Mouse (Mus musculus) kidney, adult 8-10 months (tissue): Measurements from ENCODE around the gene Elavl1.
"Not testable (repeated sequence)": the region's sequence is repeated elsewhere in the genome, so short reads cannot be mapped to it uniquely, and the experiment has no call there.

Experiments used
- DNase-seq, 2 experiments: peaks; one replicate each; pipeline ENCODE4 v3.0.0; 2022

Gene Elavl1

DNA sequence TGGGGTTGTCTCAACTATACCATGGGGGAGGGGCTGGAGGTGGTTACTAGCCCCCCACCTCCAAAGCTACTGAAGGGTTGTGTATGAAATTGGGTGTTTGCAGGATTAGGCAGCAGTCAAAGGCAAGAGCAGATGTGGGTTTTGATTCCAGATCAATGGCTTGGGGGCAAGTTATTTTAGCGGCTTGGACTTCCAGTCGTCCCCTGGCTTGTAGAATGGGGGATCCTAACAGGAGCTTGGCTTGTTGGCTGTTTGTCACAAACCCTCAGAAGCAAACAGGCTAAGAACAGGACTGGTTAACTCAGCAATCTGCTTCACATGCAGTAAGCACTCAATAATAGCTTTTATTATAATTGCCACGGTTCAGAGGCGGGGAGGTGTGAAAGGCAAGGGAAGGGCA, 67.9 kb downstream of the Elavl1 start:
- DNase-seq, result no peak

DNA sequence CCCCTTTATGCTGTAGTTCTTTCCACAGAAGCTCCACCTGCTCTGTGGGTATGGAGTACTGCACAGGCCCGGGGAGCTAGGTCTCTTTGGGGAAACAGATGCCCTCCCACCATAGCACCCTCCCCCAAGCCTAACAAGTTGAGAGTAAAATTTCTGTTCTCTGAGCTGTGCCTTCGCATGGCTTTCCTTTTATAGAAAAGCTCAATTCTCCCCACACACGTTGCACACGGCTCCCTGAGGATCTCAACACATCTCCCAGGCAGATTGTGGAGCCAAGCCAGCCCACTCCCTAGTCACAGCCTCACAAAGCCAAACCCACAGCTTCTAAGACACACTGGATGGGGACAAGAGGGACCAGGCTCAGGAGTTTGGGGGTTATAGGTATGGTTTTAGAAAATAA, 68.3 kb downstream of the Elavl1 start:
- DNase-seq, result no peak

DNA sequence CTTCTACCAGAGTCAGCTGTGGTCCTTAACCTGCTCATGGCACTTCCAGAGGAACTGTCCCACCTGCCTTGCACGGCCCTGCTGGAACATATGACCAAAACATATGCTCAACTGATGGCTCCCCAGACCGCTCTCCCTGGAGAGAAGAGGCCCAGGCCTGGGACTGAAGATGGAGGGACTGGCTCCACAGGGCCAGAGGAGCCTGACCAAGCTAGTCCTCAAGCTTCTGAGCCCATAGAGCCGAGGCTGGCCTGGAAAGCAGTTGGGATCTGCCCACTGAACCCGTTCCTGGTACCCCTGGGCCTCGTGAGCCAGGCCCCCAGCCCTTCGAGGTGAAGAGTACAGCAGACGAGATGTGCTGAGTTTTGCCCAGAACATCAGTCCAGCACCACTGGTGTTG, 69.7 kb downstream of the Elavl1 start:
- not testable (repeated sequence) for DNase-seq

DNA sequence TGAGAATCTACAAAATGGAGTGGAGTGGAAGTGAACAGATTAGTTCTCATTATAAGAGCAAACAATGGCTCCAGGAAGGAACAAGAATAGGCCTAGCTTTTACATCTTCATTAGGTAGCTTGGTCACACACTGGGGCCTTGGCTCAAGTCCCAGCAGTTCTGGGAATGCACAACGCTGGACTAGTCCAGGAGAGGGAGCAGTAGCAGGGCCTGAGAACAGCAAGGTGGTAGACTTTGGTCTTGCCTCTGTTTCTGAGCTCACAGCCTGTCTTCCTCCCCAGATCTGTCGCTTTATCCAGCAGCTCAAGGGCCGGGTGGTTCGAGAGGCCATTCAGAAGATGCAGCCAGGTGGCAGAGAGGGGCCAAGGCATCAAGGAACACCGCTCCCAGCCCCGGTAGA, 71.2 kb downstream of the Elavl1 start:
- peak; percentile 82 to 86 for DNase-seq

DNA sequence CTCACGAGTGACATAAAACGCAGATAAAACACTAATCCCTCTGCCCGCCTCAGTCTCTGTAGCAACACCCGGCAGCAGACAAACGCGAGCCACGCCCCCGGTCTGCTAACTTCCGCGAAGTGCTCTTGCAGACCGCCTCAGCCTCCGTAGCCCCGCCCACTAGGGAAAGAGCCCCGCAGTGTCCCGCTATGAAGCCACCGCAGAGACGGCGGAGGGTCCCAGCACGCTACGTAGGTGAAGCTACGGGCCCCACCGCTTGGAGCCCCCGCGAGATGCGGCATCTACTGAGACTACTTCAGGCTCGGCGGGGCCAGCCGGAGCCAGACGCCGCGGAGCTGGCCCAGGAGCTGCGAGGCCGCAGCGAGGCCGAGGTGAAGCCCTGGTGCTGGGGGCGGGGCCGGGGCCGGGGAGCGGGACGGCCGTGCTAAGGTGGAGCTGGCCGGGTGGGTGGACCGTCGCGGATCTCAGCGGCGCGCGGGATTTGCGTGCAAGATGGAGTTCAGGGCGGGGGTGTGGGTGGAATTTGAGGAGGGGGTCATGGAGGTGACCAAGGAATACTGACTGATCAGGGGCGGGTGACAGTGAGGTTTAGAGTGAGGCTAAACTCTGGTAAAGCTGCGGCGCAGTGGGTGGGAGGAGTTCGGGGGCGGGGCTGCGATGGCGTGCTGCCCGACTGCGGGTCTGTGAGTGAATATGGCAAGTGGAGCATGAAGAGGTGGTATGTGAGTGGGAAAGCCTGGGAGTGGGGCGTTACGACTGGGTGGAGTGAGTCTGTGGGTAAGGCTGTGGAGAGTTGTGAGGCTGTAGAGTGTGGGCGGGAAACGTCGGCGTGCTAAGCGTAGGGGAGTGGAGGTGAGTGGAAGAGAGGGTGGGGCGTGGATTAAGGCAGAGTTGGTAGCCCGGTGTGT, 72.0 kb downstream of the Elavl1 start, which contains the start of gene Snapc2:
Snapc2 (plus strand) TSS at position 147 of the 908 bp plus-strand sequence.
- DNase-seq, result peak; percentile 94 to 96

DNA sequence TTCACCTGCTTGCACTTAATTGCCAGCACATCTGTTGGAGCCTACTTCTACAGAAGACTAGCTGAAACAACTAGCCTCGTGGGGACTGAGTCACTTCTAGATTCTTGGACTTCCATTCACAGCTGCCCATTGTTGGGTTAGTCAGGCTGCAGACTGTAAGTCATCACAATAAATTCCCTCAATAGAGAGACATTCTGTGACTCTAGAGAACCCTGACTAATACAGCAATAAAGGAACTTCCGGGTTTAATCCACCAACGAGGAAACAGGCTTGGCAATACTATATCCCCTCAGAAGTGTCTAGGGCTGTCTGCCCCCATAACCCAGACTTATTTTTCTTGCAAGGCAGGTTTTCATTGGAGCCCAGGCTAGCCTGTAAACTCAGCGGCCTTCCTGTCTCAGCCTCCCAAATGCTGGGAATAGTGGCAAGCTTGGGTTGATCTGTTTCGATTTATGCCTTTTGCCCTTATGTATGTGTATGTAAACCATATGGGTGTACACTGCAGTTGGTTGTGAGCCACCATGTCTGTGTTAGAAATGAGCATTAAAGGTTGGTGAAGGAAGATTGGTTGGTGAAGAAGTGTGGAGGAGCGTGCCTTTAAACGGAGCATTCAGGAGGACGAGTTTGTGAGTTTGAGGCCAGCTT, 73.0 kb downstream of the Elavl1 start:
- no peak for DNase-seq

DNA sequence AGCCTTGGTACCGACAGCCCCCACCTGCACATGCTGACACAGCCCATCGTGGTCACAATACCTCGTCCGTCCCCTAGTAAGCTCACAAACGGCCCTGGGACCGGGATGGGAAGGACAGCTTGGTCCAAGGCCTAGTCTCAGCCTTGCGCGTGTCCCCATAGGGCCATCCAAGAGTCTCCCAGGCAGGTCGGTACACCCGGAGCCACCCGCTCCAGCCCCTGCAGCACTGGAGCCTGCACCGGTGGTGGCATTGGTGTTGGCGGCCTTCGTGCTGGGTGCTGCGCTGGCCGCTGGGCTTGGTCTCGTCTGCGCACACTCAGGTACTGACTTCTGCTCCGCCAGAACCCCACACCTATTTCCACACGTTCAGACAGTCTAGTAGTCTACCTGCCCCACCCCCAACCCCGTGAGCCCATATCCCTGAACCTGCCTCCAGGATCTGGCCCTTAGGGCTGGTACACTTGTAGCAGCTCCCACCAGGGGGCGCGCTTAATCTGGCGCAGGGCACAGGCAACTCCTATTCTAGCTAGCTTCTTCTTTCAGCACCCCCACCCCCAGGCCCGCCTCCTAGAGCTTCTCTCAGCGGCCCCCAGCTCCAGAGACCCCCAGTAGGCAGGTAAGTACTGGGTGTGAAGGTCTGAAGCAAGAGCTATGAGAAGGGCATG, 74.8 kb downstream of the Elavl1 start:
- DNase-seq, result peak; percentile 72 to 84

DNA sequence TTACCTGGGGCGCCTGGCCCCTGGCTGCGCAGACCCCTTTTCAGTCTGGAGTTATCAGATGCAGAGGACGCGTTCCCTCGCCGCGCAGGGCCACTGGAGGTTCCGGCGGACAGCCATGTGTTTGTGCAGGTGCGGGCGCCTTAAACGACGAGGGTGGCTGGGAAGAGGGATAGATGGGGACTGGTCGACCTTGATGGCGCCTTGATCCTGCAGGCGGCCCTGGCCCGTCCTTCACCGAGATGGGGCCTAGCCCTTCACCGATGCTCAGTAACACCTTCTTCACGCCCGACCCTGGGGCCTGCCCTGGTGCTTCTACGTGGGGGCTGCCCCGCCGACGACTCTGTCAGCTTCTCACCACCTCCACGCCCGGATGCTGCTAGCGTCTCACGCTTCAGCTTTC, 76.0 kb downstream of the Elavl1 start:
- DNase-seq, result no peak

DNA sequence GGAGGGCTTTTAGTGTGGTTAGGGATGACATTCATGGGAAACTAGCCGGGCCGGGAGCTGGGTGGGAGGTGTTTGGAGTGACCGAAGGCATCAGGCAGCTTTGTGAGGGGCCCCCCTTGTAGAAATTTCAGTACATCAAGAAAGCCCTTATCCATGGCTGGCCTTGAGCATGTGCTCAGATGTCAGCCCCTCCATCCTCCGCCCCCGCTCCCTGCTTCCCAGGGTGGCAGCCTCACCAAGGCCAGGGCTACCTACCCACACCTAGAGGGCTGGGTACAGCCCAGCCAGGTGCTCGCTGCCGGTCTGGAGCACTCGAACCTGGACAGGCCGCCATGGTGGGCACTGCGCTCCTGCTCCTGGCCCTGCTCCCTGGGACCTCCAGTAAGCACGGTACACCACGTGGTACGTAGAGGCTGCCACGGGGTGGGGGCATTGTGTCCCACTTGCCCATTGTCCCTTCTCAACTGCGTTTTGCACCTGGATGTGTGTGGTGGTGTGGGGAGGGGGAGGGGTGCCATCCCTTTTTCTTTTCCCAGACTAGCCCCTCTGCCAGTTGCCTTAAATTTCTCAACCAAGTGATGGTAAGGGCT, 77.2 kb downstream of the Elavl1 start, which contains the start of gene Tgfbr3l:
Tgfbr3l (plus strand) TSS at position 264 of the 590 bp plus-strand sequence.
- no peak for DNase-seq

DNA sequence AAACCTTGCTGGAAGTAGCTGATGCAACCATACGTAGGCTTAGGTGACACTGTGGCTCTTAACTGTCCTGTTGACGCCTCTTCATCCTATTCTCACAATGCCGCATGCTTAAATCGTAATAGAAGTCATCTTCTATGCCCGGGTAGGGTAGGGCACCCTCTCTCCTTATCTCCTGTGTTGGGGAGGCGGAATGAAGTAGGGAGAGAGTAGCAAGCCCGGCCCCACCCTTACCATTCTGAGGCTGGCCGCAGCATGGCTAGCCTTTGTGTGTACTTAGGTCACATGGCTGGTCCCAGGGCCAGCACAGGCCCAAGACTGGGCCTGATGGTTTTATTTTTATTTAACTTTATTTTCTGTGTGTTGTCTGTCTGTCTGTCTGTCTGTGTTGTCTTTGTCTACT, 78.0 kb downstream of the Elavl1 start:
- no peak for DNase-seq

DNA sequence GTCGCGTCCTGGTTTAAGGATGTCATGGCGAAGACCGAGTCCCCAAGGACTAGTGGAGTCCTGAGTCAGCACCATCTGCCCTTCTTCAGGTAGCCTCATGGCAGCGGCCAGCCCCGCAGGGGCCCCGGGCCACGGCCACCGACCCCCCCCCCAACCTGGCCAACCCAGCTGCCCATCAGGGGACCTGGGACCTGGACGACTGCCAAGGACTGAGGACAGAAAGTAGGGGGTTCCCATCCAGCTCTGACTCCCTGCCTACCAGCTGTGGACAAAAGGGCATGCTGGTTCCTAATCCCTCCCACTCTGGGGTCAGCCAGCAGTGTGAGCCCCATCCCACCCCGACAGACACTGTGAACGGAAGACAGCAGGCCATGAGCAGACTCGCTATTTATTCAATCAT, 79.5 kb downstream of the Elavl1 start:
- DNase-seq, result no peak

DNA sequence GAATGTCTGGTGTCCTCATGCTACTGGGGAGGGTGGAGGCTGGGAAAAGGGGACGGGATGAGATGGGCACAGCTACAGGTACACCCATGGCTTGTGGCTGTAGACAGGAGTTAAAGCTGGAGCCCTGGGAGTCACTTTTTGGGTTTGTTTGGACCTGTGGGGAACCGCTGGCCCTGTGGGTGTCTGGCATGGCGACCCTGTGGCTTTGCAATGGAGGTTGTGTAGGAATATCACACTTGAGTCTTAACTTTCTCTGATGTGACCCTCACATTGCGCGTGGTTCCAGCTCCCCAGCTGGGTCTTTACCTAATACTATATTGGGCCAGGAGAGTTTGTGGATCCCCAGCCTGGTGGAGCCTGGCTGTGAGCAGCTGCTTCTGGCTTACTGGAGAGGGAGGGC, 80.2 kb downstream of the Elavl1 start:
- no peak for DNase-seq

DNA sequence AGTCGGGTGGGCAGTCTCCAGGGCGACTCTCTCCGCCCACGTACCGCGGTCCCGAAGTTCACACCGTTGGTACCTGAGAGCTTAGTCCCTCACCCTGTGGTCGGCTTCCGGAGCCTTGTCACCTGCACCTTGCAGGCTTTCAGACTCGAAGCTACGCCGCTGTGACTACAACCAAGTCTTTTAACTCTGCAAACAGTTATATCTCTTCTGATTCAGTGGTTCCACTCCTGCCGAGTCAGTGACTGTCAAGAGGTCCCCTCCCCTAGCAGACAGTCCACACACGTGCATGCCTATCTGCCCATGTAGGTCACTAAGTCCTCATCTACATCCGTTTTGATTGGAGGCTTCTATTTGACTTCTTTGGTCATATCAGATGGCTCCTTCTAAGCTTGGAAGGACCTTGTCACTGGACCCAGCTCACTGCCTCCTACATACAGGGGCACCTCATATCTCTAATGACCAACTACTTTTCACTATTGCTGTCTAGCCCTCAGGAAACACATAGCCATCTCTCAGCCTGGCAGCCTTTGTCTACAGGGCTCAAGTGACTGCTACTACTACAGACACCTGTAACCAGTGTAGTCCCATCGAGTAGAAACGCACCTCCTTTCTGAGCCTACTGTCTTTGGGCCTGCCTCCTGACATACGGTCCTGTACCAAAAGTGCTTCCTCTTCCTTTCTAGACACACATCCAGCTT, 85.9 kb downstream of the Elavl1 start:
- DNase-seq, result no peak

DNA sequence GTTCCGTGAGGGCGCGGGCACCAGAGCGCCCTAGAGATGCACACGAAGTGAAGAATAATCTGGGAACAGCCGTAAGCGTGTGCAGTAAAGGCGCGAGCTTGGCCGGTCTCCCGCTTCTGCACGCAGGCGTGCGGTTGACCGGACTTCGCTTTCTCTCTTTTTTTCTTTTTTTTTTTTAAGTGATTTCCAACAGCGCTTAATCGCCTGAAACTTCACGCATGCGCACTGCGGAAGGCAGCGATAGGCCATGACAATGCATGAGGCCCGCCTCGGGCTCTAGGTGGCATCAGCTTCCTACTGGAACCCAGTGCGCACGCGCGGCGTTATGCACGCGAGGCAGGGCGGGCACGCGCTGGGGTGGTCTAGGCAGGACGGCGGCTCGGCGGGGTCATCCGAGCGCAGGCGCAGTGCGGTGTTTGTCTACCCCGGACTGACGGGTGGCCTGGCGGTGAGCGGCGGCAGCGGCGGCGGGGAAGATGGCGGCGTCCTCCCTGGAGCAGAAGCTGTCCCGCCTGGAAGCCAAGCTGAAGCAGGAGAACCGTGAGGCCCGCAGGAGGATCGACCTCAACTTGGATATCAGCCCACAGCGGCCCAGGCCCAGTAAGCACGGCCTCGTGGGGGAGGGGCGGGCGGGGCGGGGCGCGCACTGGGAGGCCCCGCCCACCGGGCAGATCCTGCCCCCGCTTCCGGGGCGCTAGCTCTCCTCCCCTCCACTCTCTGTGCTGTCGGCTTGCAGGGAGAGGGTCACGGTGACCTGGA, 86.6 kb downstream of the Elavl1 start, which contains the start of the genes Map2k7 and Gm49320:
Map2k7 (plus strand) TSS at position 307 of the 759 bp plus-strand sequence.
Gm49320 (plus strand) TSS at position 432 of the 759 bp plus-strand sequence.
- peak; percentile 100 for DNase-seq

DNA sequence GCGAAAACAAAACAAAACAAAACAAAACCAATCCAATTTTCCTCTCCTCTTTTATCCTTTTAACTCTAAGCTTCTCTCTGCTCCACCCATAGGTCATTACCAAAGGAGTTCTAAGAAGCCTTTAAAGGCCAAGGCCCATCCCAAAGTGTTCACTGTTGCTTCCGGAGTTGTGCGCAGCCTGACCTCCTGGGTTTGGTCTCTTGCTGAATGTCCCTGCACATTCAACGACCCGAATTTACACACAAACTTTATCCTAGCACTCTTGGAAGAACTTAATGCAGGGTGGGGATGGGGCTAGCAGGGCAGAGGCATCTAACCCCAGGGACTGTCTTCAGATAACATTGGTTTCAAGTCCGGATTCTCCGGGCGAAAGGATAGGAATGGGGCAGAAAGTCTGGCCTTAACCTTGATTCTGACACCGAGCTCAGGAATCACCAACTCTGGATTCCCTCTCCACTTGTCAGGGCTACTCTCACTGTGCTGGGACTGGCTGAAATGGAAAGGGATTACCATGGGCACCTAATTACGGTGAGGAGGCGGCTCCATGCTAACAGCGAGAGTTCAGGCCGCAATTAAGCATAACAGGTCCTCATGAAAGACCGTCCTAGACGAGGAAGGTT, 87.3 kb downstream of the Elavl1 start:
- peak in 1 of 2 experiments; percentile 46 for DNase-seq
